Mouse (Mus musculus) hindbrain, embryonic 12.5 days (tissue): ENCODE measurements around the gene Cebpe. TPM values are rescaled to one million over a fixed set of nuclear protein-coding genes. Genes with fewer than 3 reads are reported as not detected.

Experiments
- polyA plus RNA-seq: library from polyadenylated mRNA; unstranded; fragments of >200 nt; fragmentation: Nextera tagmentation; extraction: Ambion mirVana; gene quantifications from 2 replicates; pipeline ENCODE4 v1.2.1, GENCODE M21; 2016

The Cebpe gene
- polyA plus RNA-seq, 1 experiment from 2014 or later = not detected

Other genes starting within 250 kb of the Cebpe start
- 34.7 and 36.0 TPM in 2 replicates for gene Lrp10, start 248.0 kb downstream of the Cebpe start, polyA plus RNA-seq
- gene Rem2, start 236.1 kb downstream of the Cebpe start, polyA plus RNA-seq = 39.3 and 46.1 TPM in 2 replicates
- gene Prmt5, start 194.6 kb downstream of the Cebpe start, polyA plus RNA-seq = 98.8 and 99.3 TPM in 2 replicates
- 32.4 and 37.2 TPM in 2 replicates for gene Haus4, start 157.6 kb downstream of the Cebpe start, polyA plus RNA-seq
- 37.9 and 40.9 TPM in 2 replicates for gene Ajuba, start 134.6 kb downstream of the Cebpe start, polyA plus RNA-seq
- gene 4931414P19Rik, start 106.2 kb downstream of the Cebpe start, polyA plus RNA-seq = 8.2 and 9.1 TPM in 2 replicates
- gene Psmb5, start 94.2 kb downstream of the Cebpe start, polyA plus RNA-seq = 354 and 376 TPM in 2 replicates
- gene Psmb11, start 90.7 kb downstream of the Cebpe start, polyA plus RNA-seq = not detected in 2 replicates
- gene Gm17606, start 71.2 kb downstream of the Cebpe start, polyA plus RNA-seq = not detected in 2 replicates
- gene Cdh24, start 70.8 kb downstream of the Cebpe start, polyA plus RNA-seq = 10.3 and 10.9 TPM in 2 replicates
- gene 1700123O20Rik, start 26.0 kb downstream of the Cebpe start, polyA plus RNA-seq = 83.3 and 86.4 TPM in 2 replicates
- 158 and 168 TPM in 2 replicates for gene Acin1, start 25.2 kb downstream of the Cebpe start, polyA plus RNA-seq
- gene Gm29776, start 13.3 kb downstream of the Cebpe start, polyA plus RNA-seq = 0.16 and 0.21 TPM in 2 replicates
- gene Slc7a8, start 69.8 kb upstream of the Cebpe start, polyA plus RNA-seq = 3.9 and 5.7 TPM in 2 replicates
- not detected in 2 replicates for gene Rnf212b, start 102.0 kb upstream of the Cebpe start, polyA plus RNA-seq
- 11.0 and 14.0 TPM in 2 replicates for gene Homez, start 158.8 kb upstream of the Cebpe start, polyA plus RNA-seq
- 0.48 and 1.5 TPM in 2 replicates for gene Ppp1r3e, start 165.4 kb upstream of the Cebpe start, polyA plus RNA-seq
- gene Bcl2l2, start 171.2 kb upstream of the Cebpe start, polyA plus RNA-seq = 3.6 and 3.7 TPM in 2 replicates
- gene Gm20521, start 171.3 kb upstream of the Cebpe start, polyA plus RNA-seq = 0.32 TPM in 1 of 2 replicates, not detected in the other
- gene Pabpn1, start 180.3 kb upstream of the Cebpe start, polyA plus RNA-seq = 200 and 201 TPM in 2 replicates
- gene Slc22a17, start 201.0 kb upstream of the Cebpe start, polyA plus RNA-seq = 135 and 137 TPM in 2 replicates
- gene Efs, start 214.0 kb upstream of the Cebpe start, polyA plus RNA-seq = 28.4 and 32.9 TPM in 2 replicates
- not detected in 2 replicates for gene Il25, start 220.5 kb upstream of the Cebpe start, polyA plus RNA-seq
- 5.2 and 6.3 TPM in 2 replicates for gene Cmtm5, start 224.1 kb upstream of the Cebpe start, polyA plus RNA-seq